Mouse (Mus musculus) lung, adult 2 months (tissue): Measurements from ENCODE around the gene Mog. TPM values are rescaled to one million over a fixed set of nuclear protein-coding genes. Genes with fewer than 3 reads are reported as not detected.
"Not testable (repeated sequence)": the region's sequence is repeated elsewhere in the genome, so short reads cannot be mapped to it uniquely, and the experiment has no call there.

ENCODE experiments used
- DNase-seq: peaks from one replicate; pipeline ENCODE4 v3.0.0; 2022
- H3K4me1 ChIP-seq: fragments of 200-500 bp; 2 replicates; pipeline ENCODE4 v1.6.1; 2011; ENCODE audit warnings: low read length; ENCODE audit not compliant: control insufficient read depth, insufficient read depth
- H3K4me3 ChIP-seq: fragments of 200-500 bp; replicated peaks from 2 replicates; pipeline ENCODE3; 2011; ENCODE audit warnings: low read depth, mild to moderate bottlenecking, control low read depth, low read length; ENCODE audit errors: extremely low read depth
- CTCF ChIP-seq: fragments of 200-500 bp; IDR thresholded peaks from 2 replicates; pipeline ENCODE4 v1.5.1; 2011; ENCODE audit warnings: mild to moderate bottlenecking, low read length, control low read depth; ENCODE audit not compliant: insufficient read depth
- POLR2A ChIP-seq: fragments of 200-500 bp; IDR thresholded peaks from 2 replicates; pipeline ENCODE4 v1.6.1; 2011; ENCODE audit warnings: low read depth, mild to moderate bottlenecking, control low read depth, low read length, borderline replicate concordance; ENCODE audit errors: extremely low read depth
- WGBS: fragments of 180-500 bp; shearing (Covaris S2); methylation state at CpG from one replicate; pipeline ENCODE4 v1.1.7; 2018; 5-methylcytosine and 5-hydroxymethylcytosine counted together
- polyA plus RNA-seq: library from polyadenylated mRNA; depleted of rRNA; stranded (reverse); fragments of >200 nt; gene quantifications from 2 replicates; pipeline ENCODE4 v1.2.3, GENCODE M21; 2012

Mog gene
- polyA plus RNA-seq, 1 experiment = not detected

- H3K4me1 ChIP-seq = peaks cover 8% of the 10 kb centered on the region; the same call in 1 of the 2 replicates
- no peak for DNase-seq
- peak overlapping the region; percentile 82 for H3K4me3 ChIP-seq
- 2% methylated on average over 46 of the region's 58 CpGs for WGBS
- TF ChIP-seq POLR2A = no peak
- no peak for TF ChIP-seq CTCF
Observed at GRCm38 (mm10) chr17:37046312-37047112, 23.3 kb upstream of the Mog start.

GRCm38 (mm10) chr17:37045611-37046311 lies 22.6 kb upstream of the Mog start, which contains the start of gene Gabbr1:
TSS of gene Gabbr1 (plus strand) at chr17:37045966.
- Histone ChIP-seq H3K4me3 (peak within 1 kb of the TSS; percentile 82), H3K4me1 (peaks cover 8% of the 10 kb centered on the region; the same call in 1 of the 2 replicates)
- TF ChIP-seq POLR2A (0 out of 2 replicates have a peak, but pooled peaks have one; percentile 43), CTCF (no peak)
- DNase-seq = peak; percentile 77
- WGBS = 1% methylated on average over 44 of the region's 55 CpGs

- no peak overlapping the region for H3K4me3 ChIP-seq
- DNase-seq = no peak
- H3K4me1 ChIP-seq = peaks cover 8% of the 10 kb centered on the region; the same call in 1 of the 2 replicates
- 43% methylated on average over 7 of the region's 7 CpGs for WGBS
- TF ChIP-seq POLR2A (no peak), CTCF (no peak)
Observed at GRCm38 (mm10) chr17:37044651-37045244, 21.6 kb upstream of the Mog start.

- WGBS = 72% methylated on average over 2 of the region's 2 CpGs
- no peaks in the 10 kb centered on the region for H3K4me1 ChIP-seq
- TF ChIP-seq POLR2A (no peak), CTCF (no peak)
- no peak for DNase-seq
- H3K4me3 ChIP-seq = no peak overlapping the region
Observed at GRCm38 (mm10) chr17:37039127-37039894, 16.1 kb upstream of the Mog start.

GRCm38 (mm10) chr17:37029162-37029561 lies 6.0 kb upstream of the Mog start:
- WGBS = 67% methylated on average over 8 of the region's 8 CpGs
- TF ChIP-seq CTCF (no peak), POLR2A (no peak)
- Histone ChIP-seq H3K4me3 (no peak overlapping the region), H3K4me1 (no peaks in the 10 kb centered on the region)
- DNase-seq = no peak

- peak; percentile 92 for DNase-seq
- no peak for TF ChIP-seq CTCF
- TF ChIP-seq POLR2A = no peak
- WGBS = under 1% methylated on average over 14 of the region's 14 CpGs
- no peaks in the 10 kb centered on the region for H3K4me1 ChIP-seq
- peak overlapping the region; percentile 68 for H3K4me3 ChIP-seq
Observed at GRCm38 (mm10) chr17:37028683-37029120, 5.5 kb upstream of the Mog start.

- no peak overlapping the region for H3K4me3 ChIP-seq
- WGBS = 22% methylated on average over 10 of the region's 10 CpGs
- no peaks in the 10 kb centered on the region for H3K4me1 ChIP-seq
- DNase-seq = no peak
- TF ChIP-seq CTCF (no peak), POLR2A (no peak)
Observed at GRCm38 (mm10) chr17:37028212-37028611, 5.0 kb upstream of the Mog start.

- no peaks in the 10 kb centered on the region for H3K4me1 ChIP-seq
- H3K4me3 ChIP-seq = no peak overlapping the region
- WGBS = 98% methylated on average over 4 of the region's 4 CpGs
- TF ChIP-seq POLR2A (no peak), CTCF (no peak)
- no peak for DNase-seq
Observed at GRCm38 (mm10) chr17:37027486-37027885, 4.3 kb upstream of the Mog start.

- Histone ChIP-seq H3K4me3 (no peak overlapping the region), H3K4me1 (no peaks in the 10 kb centered on the region)
- 77% methylated on average over 2 of the region's 2 CpGs for WGBS
- TF ChIP-seq CTCF (no peak), POLR2A (no peak)
- DNase-seq = no peak
Observed at GRCm38 (mm10) chr17:37026425-37026824, 3.2 kb upstream of the Mog start.

- H3K4me3 ChIP-seq, DNase-seq, H3K4me1 ChIP-seq: not testable (repeated sequence)
- 87% methylated on average over 5 of the region's 5 CpGs for WGBS
Observed at GRCm38 (mm10) chr17:37019242-37019641, 4.0 kb downstream of the Mog start.
